Mouse (Mus musculus) lung, embryonic 16.5 days (tissue): ENCODE results near the gene Adamts12. TPM values are rescaled to one million over a fixed set of nuclear protein-coding genes. Genes with fewer than 3 reads are reported as not detected.

Experiments used
- ATAC-seq: fragments of 200-750 bp; cut with Nextera tagmentation; 2 replicates; pipeline ENCODE4 v1.8.0; 2017; ENCODE audit warnings: low read depth, mild to moderate bottlenecking, moderate library complexity
- H3K27ac ChIP-seq: fragments of 300-500 bp; sonication (generic); 2 replicates; pipeline ENCODE4 v1.5.1; 2014; ENCODE audit warnings: mild to moderate bottlenecking, control low read depth, low read length
- H3K27me3 ChIP-seq: fragments of 300-500 bp; sonication (generic); 2 replicates; pipeline ENCODE4 v1.6.1; 2014; ENCODE audit warnings: low read depth, low read length, mixed read lengths; ENCODE audit not compliant: control insufficient read depth, insufficient read depth
- H3K36me3 ChIP-seq: fragments of 300-500 bp; sonication (generic); 2 replicates; pipeline ENCODE4 v1.6.1; 2014; ENCODE audit warnings: low read length; ENCODE audit not compliant: control insufficient read depth, insufficient read depth
- H3K4me1 ChIP-seq: fragments of 300-500 bp; sonication (generic); replicated peaks from 2 replicates; pipeline ENCODE4 v1.6.1; 2014; ENCODE audit warnings: low read length, mixed read lengths; ENCODE audit not compliant: control insufficient read depth, insufficient read depth
- H3K4me2 ChIP-seq: fragments of 300-500 bp; sonication (generic); 2 replicates; pipeline ENCODE4 v1.6.1; 2014; ENCODE audit warnings: low read depth, low read length, control low read depth
- H3K4me3 ChIP-seq: fragments of 300-500 bp; sonication (generic); 2 replicates; pipeline ENCODE4 v1.5.1; 2014; ENCODE audit warnings: mild to moderate bottlenecking, low read length, control low read depth
- H3K9ac ChIP-seq: fragments of 300-500 bp; sonication (generic); 2 replicates; pipeline ENCODE4 v1.6.1; 2014; ENCODE audit warnings: low read length, control low read depth
- H3K9me3 ChIP-seq: fragments of 300-500 bp; sonication (generic); 2 replicates; pipeline ENCODE4 v1.6.1; 2016; ENCODE audit warnings: low read length; ENCODE audit not compliant: control insufficient read depth
- WGBS: fragments of 180-500 bp; shearing (Covaris S2); extraction: QIAGEN DNeasy Blood & Tissue Kit; methylation state at CpG from one replicate; pipeline ENCODE4 v1.1.7; 2014; 5-methylcytosine and 5-hydroxymethylcytosine counted together
- polyA plus RNA-seq: library from polyadenylated mRNA; unstranded; fragments of >200 nt; fragmentation: Nextera tagmentation; extraction: Ambion mirVana; gene quantifications from 2 replicates; pipeline ENCODE4 v1.2.1, GENCODE M21; 2015

Gene Adamts12
- polyA plus RNA-seq, 1 experiment from 2014 or later: 4.6 TPM

GRCm38 (mm10) chr15:11383796-11384195 lies 319.2 kb downstream of the Adamts12 start:
- no peak overlapping the region for H3K4me3 ChIP-seq
- no peaks in the 10 kb centered on the region for H3K4me1 ChIP-seq
- no peaks in the 10 kb centered on the region for H3K9me3 ChIP-seq
- no peak for ATAC-seq
- WGBS: 93% methylated on average over 21 of the region's 21 CpGs
- H3K4me2 ChIP-seq: no peak overlapping the region
- peaks cover 46% of the 10 kb centered on the region for H3K36me3 ChIP-seq
- H3K27me3 ChIP-seq: no peaks in the 10 kb centered on the region
- no peak overlapping the region for H3K27ac ChIP-seq
- H3K9ac ChIP-seq: no peak overlapping the region

GRCm38 (mm10) chr15:11392903-11393302 lies 328.3 kb downstream of the Adamts12 start:
- no peak overlapping the region for H3K9ac ChIP-seq
- H3K36me3 ChIP-seq: peaks cover 53% of the 10 kb centered on the region
- no peak for ATAC-seq
- no peaks in the 10 kb centered on the region for H3K9me3 ChIP-seq
- WGBS: 94% methylated on average over 16 of the region's 16 CpGs
- H3K27me3 ChIP-seq: no peaks in the 10 kb centered on the region
- H3K4me2 ChIP-seq: no peak overlapping the region
- H3K4me3 ChIP-seq: no peak overlapping the region
- no peak overlapping the region for H3K27ac ChIP-seq
- 0 out of 2 replicates have a peak, but pooled peaks cover 3% of the 10 kb centered on the region for H3K4me1 ChIP-seq

- H3K4me1 ChIP-seq: peaks cover 10% of the 10 kb centered on the region
- H3K4me2 ChIP-seq: no peak overlapping the region
- no peaks in the 10 kb centered on the region for H3K27me3 ChIP-seq
- 87% methylated on average over 6 of the region's 6 CpGs for WGBS
- no peak overlapping the region for H3K4me3 ChIP-seq
- peaks cover 23% of the 10 kb centered on the region for H3K36me3 ChIP-seq
- no peaks in the 10 kb centered on the region for H3K9me3 ChIP-seq
- H3K27ac ChIP-seq: no peak overlapping the region
- H3K9ac ChIP-seq: no peak overlapping the region
- ATAC-seq: no peak
Measured at GRCm38 (mm10) chr15:11396421-11396820, 331.8 kb downstream of the Adamts12 start.

Other genes starting within 250 kb of the Adamts12 start
- gene C1qtnf3, start 112.5 kb upstream of the Adamts12 start, polyA plus RNA-seq: 5.5 and 6.7 TPM in 2 replicates
- 14.4 and 15.8 TPM in 2 replicates for gene Amacr, start 83.0 kb upstream of the Adamts12 start, polyA plus RNA-seq
- not detected in 2 replicates for gene Slc45a2, start 64.1 kb upstream of the Adamts12 start, polyA plus RNA-seq
- 0.04 and 0.13 TPM in 2 replicates for gene Rxfp3, start 26.8 kb upstream of the Adamts12 start, polyA plus RNA-seq